Mouse (Mus musculus) lung, adult 18-20 months (tissue): ENCODE measurements around the gene Chst13.
A peak's percentile ranks its signal among the peaks of the same experiment; 100 is the strongest.

Source experiments
- DNase-seq, 2 experiments: peaks; one replicate each; pipeline ENCODE4 v3.0.0; 2022; ENCODE audit warnings: mixed read lengths in 2 of 2

Gene Chst13

GRCm38 (mm10) chr6:90324991-90325390, at the start of gene Chst13:
Gene Chst13 (minus strand): TSS chr6:90325185.
- peak; percentile 26 to 38 for DNase-seq

GRCm38 (mm10) chr6:90374647-90375046, 49.7 kb upstream of the Chst13 start:
- DNase-seq, result peak; percentile 29 to 39

GRCm38 (mm10) chr6:90369725-90370553, 45.0 kb upstream of the Chst13 start:
- peak; percentile 28 to 31 for DNase-seq

- DNase-seq, result peak; percentile 99 to 100
These were observed 44.2 kb upstream of the Chst13 start, which contains the start of gene Zxdc for GRCm38 (mm10) chr6:90368976-90369724. Gene Zxdc (plus strand): TSS chr6:90369492.

- DNase-seq, result no peak
These were observed 38.3 kb upstream of the Chst13 start for GRCm38 (mm10) chr6:90363301-90363700.

- no peak for DNase-seq
These were observed 36.1 kb upstream of the Chst13 start for GRCm38 (mm10) chr6:90360922-90361614.

GRCm38 (mm10) chr6:90360024-90360781, 35.2 kb upstream of the Chst13 start:
- DNase-seq, result peak; percentile 26 to 57

- DNase-seq, result no peak
These were observed 34.5 kb upstream of the Chst13 start for GRCm38 (mm10) chr6:90359445-90359844.

GRCm38 (mm10) chr6:90358142-90358541, 33.2 kb upstream of the Chst13 start:
- no peak for DNase-seq

GRCm38 (mm10) chr6:90350011-90350410, 25.0 kb upstream of the Chst13 start:
- no peak for DNase-seq

GRCm38 (mm10) chr6:90348500-90348899, 23.5 kb upstream of the Chst13 start:
- DNase-seq, result no peak

- peak; percentile 49 to 66 for DNase-seq
These were observed 22.2 kb upstream of the Chst13 start for GRCm38 (mm10) chr6:90347183-90347582.

GRCm38 (mm10) chr6:90342343-90342742, 17.4 kb upstream of the Chst13 start:
- no peak for DNase-seq

- no peak for DNase-seq
These were observed 9.3 kb upstream of the Chst13 start for GRCm38 (mm10) chr6:90334244-90334643.

GRCm38 (mm10) chr6:90332561-90333425, 7.8 kb upstream of the Chst13 start, which contains the start of gene Uroc1:
Gene Uroc1 (plus strand): TSS chr6:90333284.
- no peak for DNase-seq

- DNase-seq, result no peak
These were observed 5.0 kb upstream of the Chst13 start for GRCm38 (mm10) chr6:90329953-90330352.

- DNase-seq, result no peak
These were observed 2.7 kb upstream of the Chst13 start for GRCm38 (mm10) chr6:90327670-90328069.

- no peak for DNase-seq
These were observed 522 bp downstream of the Chst13 start for GRCm38 (mm10) chr6:90324463-90324862.

- no peak for DNase-seq
These were observed 959 bp downstream of the Chst13 start for GRCm38 (mm10) chr6:90324026-90324425.

GRCm38 (mm10) chr6:90321811-90322210, 3.2 kb downstream of the Chst13 start:
- DNase-seq, result no peak

- DNase-seq, result no peak
These were observed 4.6 kb downstream of the Chst13 start for GRCm38 (mm10) chr6:90320429-90320828.
